Mouse (Mus musculus) heart, embryonic 10.5 days (tissue): ENCODE data around the gene Zmynd10. TPM values are rescaled to one million over a fixed set of nuclear protein-coding genes. Genes with fewer than 3 reads are reported as not detected.
"Not testable (repeated sequence)": the region's sequence is repeated elsewhere in the genome, so short reads cannot be mapped to it uniquely, and the experiment has no call there.

Experiments
- DNase-seq: peaks from one replicate; pipeline ENCODE4 v3.0.0-alpha.2; 2017; ENCODE audit warnings: low spot score
- H3K27ac ChIP-seq: fragments of 300-500 bp; sonication (generic); 2 replicates; pipeline ENCODE4 v1.5.1; 2016; ENCODE audit warnings: mild to moderate bottlenecking
- H3K27me3 ChIP-seq: fragments of 300-500 bp; sonication (generic); 2 replicates; pipeline ENCODE4 v1.6.1; 2016; ENCODE audit warnings: mild to moderate bottlenecking; ENCODE audit not compliant: poor library complexity, insufficient read depth, severe bottlenecking
- H3K36me3 ChIP-seq: fragments of 300-500 bp; sonication (generic); 2 replicates; pipeline ENCODE4 v1.6.1; 2016; ENCODE audit warnings: mild to moderate bottlenecking, moderate library complexity
- H3K4me1 ChIP-seq: fragments of 300-500 bp; sonication (generic); 2 replicates; pipeline ENCODE4 v1.6.1; 2016; ENCODE audit warnings: mild to moderate bottlenecking
- H3K4me3 ChIP-seq: fragments of 300-500 bp; sonication (generic); 2 replicates; pipeline ENCODE4 v1.5.1; 2016; ENCODE audit warnings: mild to moderate bottlenecking, moderate library complexity
- H3K9me3 ChIP-seq: fragments of 300-500 bp; sonication (generic); 2 replicates; pipeline ENCODE4 v1.6.1; 2016; ENCODE audit warnings: mild to moderate bottlenecking, moderate library complexity
- WGBS: fragments of 180-500 bp; shearing (Covaris S2); methylation state at CpG from one replicate; pipeline ENCODE4 v1.1.7; 2016; 5-methylcytosine and 5-hydroxymethylcytosine counted together
- polyA plus RNA-seq: library from polyadenylated mRNA; unstranded; fragments of >200 nt; fragmentation: Nextera tagmentation; extraction: Ambion mirVana; gene quantifications from 2 replicates; pipeline ENCODE4 v1.2.1, GENCODE M21; 2016

Zmynd10 gene
- polyA plus RNA-seq, 1 experiment from 2014 or later = not detected

- Histone ChIP-seq H3K27ac (peak overlapping the region; percentile 87), H3K27me3 (peaks cover 53% of the 10 kb centered on the region), H3K4me1 (peaks cover 73% of the 10 kb centered on the region), H3K4me3 (peak overlapping the region; percentile 70), H3K36me3 (peaks cover 6% of the 10 kb centered on the region), H3K9me3 (no peaks in the 10 kb centered on the region)
- WGBS = 11% methylated on average over 8 of the region's 8 CpGs
- no peak for DNase-seq
Measured at GRCm38 (mm10) chr9:107551890-107552355, 4.8 kb downstream of the Zmynd10 start.

- Histone ChIP-seq H3K4me1 (peaks cover 65% of the 10 kb centered on the region), H3K36me3 (peaks cover 15% of the 10 kb centered on the region), H3K4me3 (peak overlapping the region; percentile 84; the same call in 1 of the 2 replicates), H3K27me3 (peaks cover 47% of the 10 kb centered on the region), H3K9me3 (no peaks in the 10 kb centered on the region), H3K27ac (no peak overlapping the region)
- DNase-seq = no peak
- 75% methylated on average over 5 of the region's 5 CpGs for WGBS
Measured at GRCm38 (mm10) chr9:107552690-107553393, 5.7 kb downstream of the Zmynd10 start.

DNA sequence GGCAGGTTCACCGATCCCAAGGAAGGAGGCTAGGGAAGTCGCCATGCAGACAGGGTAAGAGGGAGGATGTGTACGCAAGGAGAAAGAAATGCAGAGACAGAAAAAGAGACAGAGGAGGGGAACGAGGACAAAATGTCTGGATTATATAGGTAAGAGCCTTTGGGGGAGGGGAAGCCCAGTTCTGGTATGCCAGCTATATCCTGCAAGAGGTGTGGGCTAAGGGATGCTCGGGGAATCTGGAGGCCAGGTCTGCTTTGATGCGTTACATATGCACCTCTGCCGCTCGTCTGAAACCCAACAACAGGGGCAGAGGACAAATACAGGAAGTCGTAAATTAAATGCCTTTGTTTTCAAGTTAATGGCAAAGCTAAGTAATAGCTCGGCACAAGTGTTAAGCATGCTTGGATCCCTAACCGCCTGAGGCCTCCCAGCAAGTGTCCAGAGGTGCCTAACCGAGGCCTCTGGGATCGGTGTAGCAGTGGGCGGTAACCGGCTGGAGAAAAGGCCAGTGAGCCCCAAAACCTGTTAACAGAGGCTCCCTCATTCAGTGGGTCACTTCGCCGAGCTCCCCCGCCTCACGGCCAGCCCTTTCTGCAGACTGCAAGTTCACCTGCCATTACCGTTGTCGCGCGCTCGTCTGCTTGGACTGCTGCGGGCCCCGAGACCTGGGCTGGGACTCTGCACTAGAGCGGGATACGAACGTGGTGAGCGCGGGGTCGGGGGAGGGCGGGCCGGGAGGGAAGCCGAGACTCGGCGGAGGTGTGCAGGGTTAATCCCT, 6.6 kb downstream of the Zmynd10 start:
- DNase-seq = no peak
- peak overlapping the region; percentile 84 for H3K4me3 ChIP-seq
- H3K9me3 ChIP-seq = no peaks in the 10 kb centered on the region
- peaks cover 24% of the 10 kb centered on the region for H3K36me3 ChIP-seq
- WGBS = 8% methylated on average over 37 of the region's 37 CpGs
- peaks cover 62% of the 10 kb centered on the region for H3K4me1 ChIP-seq
- peaks cover 38% of the 10 kb centered on the region for H3K27me3 ChIP-seq
- peak overlapping the region; percentile 96 for H3K27ac ChIP-seq

- peaks cover 32% of the 10 kb centered on the region for H3K27me3 ChIP-seq
- peak; percentile 99 for DNase-seq
- peak overlapping the region; percentile 84 for H3K4me3 ChIP-seq
- no peaks in the 10 kb centered on the region for H3K9me3 ChIP-seq
- H3K36me3 ChIP-seq = peaks cover 31% of the 10 kb centered on the region
- 0% methylated on average over 53 of the region's 53 CpGs for WGBS
- peak overlapping the region; percentile 96 for H3K27ac ChIP-seq
- H3K4me1 ChIP-seq = peaks cover 62% of the 10 kb centered on the region
Measured at GRCm38 (mm10) chr9:107554319-107554825, 7.3 kb downstream of the Zmynd10 start.

- H3K9me3 ChIP-seq = no peaks in the 10 kb centered on the region
- H3K36me3 ChIP-seq = peaks cover 37% of the 10 kb centered on the region
- WGBS = under 1% methylated on average over 23 of the region's 23 CpGs
- DNase-seq = peak; percentile 87
- H3K27ac ChIP-seq = peak overlapping the region; percentile 96
- peaks cover 25% of the 10 kb centered on the region for H3K27me3 ChIP-seq
- peaks cover 56% of the 10 kb centered on the region for H3K4me1 ChIP-seq
- peak overlapping the region; percentile 84 for H3K4me3 ChIP-seq
Measured at GRCm38 (mm10) chr9:107555031-107555457, 7.9 kb downstream of the Zmynd10 start.

DNA sequence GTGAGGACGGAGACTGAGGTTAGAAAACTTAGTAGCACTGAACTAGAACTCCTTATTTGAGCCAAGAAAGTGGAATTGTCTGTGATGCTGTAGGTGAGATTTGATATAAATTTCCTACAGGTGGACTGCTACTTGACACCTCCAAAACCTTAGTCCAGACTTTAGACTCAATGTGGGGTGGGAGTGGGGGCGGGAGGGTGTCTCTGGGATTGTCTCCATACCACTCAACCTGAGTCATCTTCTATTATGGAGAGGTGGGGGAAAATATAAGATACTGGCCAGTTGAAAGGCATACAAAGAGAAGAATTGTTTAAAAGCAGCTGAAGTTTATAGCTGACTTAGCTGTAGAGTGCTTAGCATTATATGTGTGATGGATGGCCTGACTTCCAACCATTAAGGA, 8.6 kb downstream of the Zmynd10 start:
- Histone ChIP-seq H3K36me3 (peaks cover 44% of the 10 kb centered on the region), H3K4me3 (peak overlapping the region; percentile 84), H3K4me1 (peaks cover 50% of the 10 kb centered on the region), H3K27me3 (peaks cover 18% of the 10 kb centered on the region), H3K9me3 (no peaks in the 10 kb centered on the region), H3K27ac (peak overlapping the region; percentile 96)
- DNase-seq = no peak
- WGBS = 38% methylated on average over 2 of the region's 2 CpGs

DNA sequence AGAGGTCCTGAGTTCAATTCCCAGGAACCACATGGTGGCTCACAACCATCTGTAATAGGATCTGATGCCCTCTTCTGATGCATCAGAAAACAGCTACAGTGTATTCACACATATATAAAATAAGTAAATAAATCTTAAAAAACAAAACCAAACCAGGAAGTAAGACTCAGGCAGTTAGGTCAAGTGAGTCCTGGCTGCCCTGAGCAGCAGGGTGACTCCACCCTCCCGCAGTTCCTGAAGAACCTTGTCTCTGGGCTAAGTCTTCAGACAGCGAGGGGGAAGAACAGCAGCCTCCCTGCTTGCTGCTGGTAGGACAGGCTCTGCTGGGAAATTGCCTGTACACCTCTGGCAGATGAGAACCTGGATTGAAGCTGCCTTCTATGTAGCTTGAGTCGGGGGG, 9.2 kb downstream of the Zmynd10 start:
- Histone ChIP-seq H3K27ac (peak overlapping the region; percentile 96; the same call in 1 of the 2 replicates), H3K4me1 (peaks cover 43% of the 10 kb centered on the region), H3K4me3 (peak overlapping the region; percentile 84), H3K36me3 (peaks cover 50% of the 10 kb centered on the region), H3K9me3 (no peaks in the 10 kb centered on the region), H3K27me3 (peaks cover 12% of the 10 kb centered on the region; the same call in 1 of the 2 replicates)
- WGBS = 67% methylated on average over 3 of the region's 3 CpGs
- DNase-seq = no peak

DNA sequence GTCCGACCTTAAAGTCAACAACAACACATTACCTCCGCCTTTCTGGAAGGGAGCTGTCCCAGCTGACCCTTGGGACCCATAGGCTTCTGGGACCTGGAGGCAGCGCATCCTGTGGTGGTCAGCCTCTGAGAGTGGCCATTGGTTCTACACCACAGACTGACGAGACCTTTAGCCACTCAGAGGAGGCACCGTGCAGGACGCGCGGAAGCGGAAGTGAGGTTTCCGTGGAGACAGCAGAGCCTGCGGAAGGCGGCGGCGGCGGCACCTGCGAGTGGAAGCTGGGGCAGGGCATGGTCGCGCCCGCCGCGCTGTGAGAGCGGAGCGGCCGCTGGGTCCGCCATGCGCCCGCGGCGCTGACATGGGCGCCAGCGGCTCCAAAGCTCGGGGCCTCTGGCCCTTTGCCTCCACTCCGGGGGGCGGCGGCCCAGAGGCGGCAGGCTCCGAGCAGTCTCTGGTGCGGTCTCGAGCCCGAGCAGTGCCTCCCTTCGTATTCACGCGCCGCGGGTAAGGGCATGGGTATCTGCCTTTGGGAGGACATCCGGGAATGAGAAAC, 16.0 kb downstream of the Zmynd10 start, which contains the start of gene Tusc2:
Gene Tusc2, plus strand, starts transcription at position 227 of the 553 bp plus-strand sequence.
- Histone ChIP-seq H3K27me3 (no peaks in the 10 kb centered on the region), H3K36me3 (peaks cover 58% of the 10 kb centered on the region), H3K4me1 (peaks cover 38% of the 10 kb centered on the region), H3K9me3 (no peaks in the 10 kb centered on the region), H3K27ac (peak within 1 kb of the TSS; percentile 85), H3K4me3 (peak within 1 kb of the TSS; percentile 91)
- under 1% methylated on average over 46 of the region's 46 CpGs for WGBS
- peak; percentile 99 for DNase-seq

GRCm38 (mm10) chr9:107565556-107565955, 18.5 kb downstream of the Zmynd10 start:
- Histone ChIP-seq H3K36me3 (peaks cover 37% of the 10 kb centered on the region), H3K4me1 (peaks cover 57% of the 10 kb centered on the region), H3K27ac (peak overlapping the region; percentile 44; the same call in 1 of the 2 replicates)
- H3K4me3 ChIP-seq, H3K27me3 ChIP-seq, DNase-seq, H3K9me3 ChIP-seq: not testable (repeated sequence)
- 47% methylated on average over 5 of the region's 5 CpGs for WGBS

DNA sequence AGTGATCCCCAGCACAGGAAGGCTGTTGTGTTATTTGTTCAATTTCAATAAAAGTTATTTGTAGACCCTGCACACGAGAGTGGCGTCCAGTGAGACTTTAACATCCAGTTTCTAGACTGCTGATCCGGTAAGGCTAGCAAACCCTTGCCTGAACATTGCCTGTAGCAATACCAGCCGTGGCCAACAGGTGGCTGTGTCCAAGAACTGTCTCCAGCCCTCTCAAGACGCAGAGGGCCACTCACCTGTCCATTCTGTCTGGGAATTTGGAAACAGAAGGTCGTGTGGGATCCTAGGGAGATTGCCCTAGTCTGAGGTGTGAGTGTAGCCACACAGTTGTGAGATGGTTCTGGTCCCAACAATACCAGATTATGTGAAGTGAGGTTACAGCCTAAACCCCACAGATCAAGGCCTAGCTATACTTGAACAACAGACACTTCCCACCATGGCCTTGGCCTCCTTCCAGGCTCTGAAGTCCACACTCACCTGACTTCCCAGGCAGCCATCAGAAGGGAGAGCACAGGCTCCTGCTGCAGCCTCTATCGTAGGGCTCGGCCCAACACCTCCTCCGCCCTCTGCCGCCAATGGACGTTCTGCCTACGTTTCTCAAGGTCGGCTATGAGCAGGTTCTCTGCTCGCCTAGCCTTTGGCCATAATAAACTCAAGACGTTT, 19.1 kb downstream of the Zmynd10 start:
- H3K9me3 ChIP-seq = no peaks in the 10 kb centered on the region
- H3K27me3 ChIP-seq = no peaks in the 10 kb centered on the region
- DNase-seq = no peak
- peaks cover 63% of the 10 kb centered on the region for H3K4me1 ChIP-seq
- H3K4me3 ChIP-seq = peak overlapping the region; percentile 81; the same call in 1 of the 2 replicates
- peaks cover 37% of the 10 kb centered on the region for H3K36me3 ChIP-seq
- H3K27ac ChIP-seq = peak overlapping the region; percentile 97
- 54% methylated on average over 15 of the region's 15 CpGs for WGBS

GRCm38 (mm10) chr9:107566855-107567254, 19.8 kb downstream of the Zmynd10 start:
- DNase-seq = no peak
- H3K36me3 ChIP-seq = peaks cover 37% of the 10 kb centered on the region
- peaks cover 70% of the 10 kb centered on the region for H3K4me1 ChIP-seq
- H3K27me3 ChIP-seq = no peaks in the 10 kb centered on the region
- peak overlapping the region; percentile 97 for H3K27ac ChIP-seq
- no peaks in the 10 kb centered on the region for H3K9me3 ChIP-seq
- WGBS = 49% methylated on average over 3 of the region's 3 CpGs
- peak overlapping the region; percentile 81 for H3K4me3 ChIP-seq

DNA sequence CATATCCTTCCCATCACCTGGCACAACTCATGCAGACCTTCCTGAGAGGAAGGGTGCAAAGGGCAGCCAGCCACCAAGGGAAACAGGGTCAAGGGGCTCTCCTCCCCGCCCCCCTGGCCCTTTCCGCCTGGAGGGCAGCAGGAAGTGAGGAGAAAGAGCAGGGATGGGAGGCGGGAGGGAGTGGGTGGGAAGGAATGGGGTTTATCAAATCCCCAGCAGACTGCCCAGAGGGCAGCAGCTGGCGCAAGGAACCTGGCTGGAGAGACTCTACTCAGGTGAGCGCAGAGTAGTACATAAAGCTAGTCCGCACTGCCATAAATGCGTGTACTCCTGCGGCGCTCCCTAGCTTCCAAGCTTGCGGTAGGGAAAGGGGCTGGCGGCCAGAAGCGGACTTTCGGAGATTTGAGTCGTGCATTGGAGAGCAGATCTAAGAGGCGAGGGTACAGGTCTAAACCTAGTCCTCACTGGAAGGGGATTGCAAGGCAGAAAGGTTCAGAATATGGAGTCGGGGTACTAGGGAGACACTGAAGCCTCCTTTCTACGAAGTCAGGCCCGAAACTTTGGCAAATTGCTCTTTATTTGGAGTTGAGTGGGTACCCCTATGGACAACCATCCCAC, 20.7 kb downstream of the Zmynd10 start, which contains the start of gene Hyal2:
Gene Hyal2, plus strand, starts transcription at position 244 of the 618 bp plus-strand sequence.
- H3K4me3 ChIP-seq = peak within 1 kb of the TSS; percentile 81
- H3K27ac ChIP-seq = peak within 1 kb of the TSS; percentile 97
- H3K27me3 ChIP-seq = no peaks in the 10 kb centered on the region
- H3K4me1 ChIP-seq = peaks cover 75% of the 10 kb centered on the region
- DNase-seq = no peak
- 6% methylated on average over 18 of the region's 18 CpGs for WGBS
- H3K36me3 ChIP-seq = peaks cover 41% of the 10 kb centered on the region
- no peaks in the 10 kb centered on the region for H3K9me3 ChIP-seq
